Mouse (Mus musculus) forebrain, embryonic 11.5 days (tissue): ENCODE data around the gene Egflam. TPM values are rescaled to one million over a fixed set of nuclear protein-coding genes. Genes with fewer than 3 reads are reported as not detected.

Source experiments
- ATAC-seq: fragments of 200-750 bp; cut with Nextera tagmentation; replicated peaks from 2 replicates; pipeline ENCODE4 v1.8.0; 2017; ENCODE audit warnings: moderate TSS enrichment; ENCODE audit not compliant: low FRiP score
- DNase-seq: peaks from one replicate; pipeline ENCODE4 v3.0.0-alpha.2; 2017; ENCODE audit warnings: low spot score
- H3K27ac ChIP-seq: fragments of 300-500 bp; sonication (generic); 2 replicates; pipeline ENCODE4 v1.5.1; 2014; ENCODE audit warnings: low read depth, low read length
- H3K27me3 ChIP-seq: fragments of 300-500 bp; sonication (generic); 2 replicates; pipeline ENCODE4 v1.6.1; 2014; ENCODE audit warnings: mild to moderate bottlenecking, low read length, mixed read lengths; ENCODE audit not compliant: control insufficient read depth, insufficient read depth
- H3K36me3 ChIP-seq: fragments of 300-500 bp; sonication (generic); 2 replicates; pipeline ENCODE4 v1.6.1; 2014; ENCODE audit warnings: mild to moderate bottlenecking, low read length, moderate library complexity, mixed read lengths; ENCODE audit not compliant: control insufficient read depth, insufficient read depth
- H3K4me1 ChIP-seq: fragments of 300-500 bp; sonication (generic); replicated peaks from 2 replicates; pipeline ENCODE4 v1.6.1; 2014; ENCODE audit warnings: low read length, mixed read lengths; ENCODE audit not compliant: control insufficient read depth, insufficient read depth
- H3K4me2 ChIP-seq: fragments of 300-500 bp; sonication (generic); 2 replicates; pipeline ENCODE4 v1.6.1; 2014; ENCODE audit warnings: low read depth, mild to moderate bottlenecking, low read length, moderate library complexity, mixed read lengths; ENCODE audit not compliant: severe bottlenecking
- H3K4me3 ChIP-seq: fragments of 300-500 bp; sonication (generic); 2 replicates; pipeline ENCODE4 v1.5.1; 2014; ENCODE audit warnings: low read depth, low read length
- H3K9ac ChIP-seq: fragments of 300-500 bp; sonication (generic); 2 replicates; pipeline ENCODE4 v1.6.1; 2014; ENCODE audit warnings: low read length
- H3K9me3 ChIP-seq: fragments of 300-500 bp; sonication (generic); 2 replicates; pipeline ENCODE4 v1.6.1; 2016; ENCODE audit warnings: low read length, mixed read lengths; ENCODE audit not compliant: control insufficient read depth
- WGBS: fragments of 180-500 bp; shearing (Covaris S2); extraction: QIAGEN DNeasy Blood & Tissue Kit; methylation state at CpG from one replicate; pipeline ENCODE4 v1.1.7; 2014; 5-methylcytosine and 5-hydroxymethylcytosine counted together
- polyA plus RNA-seq: library from polyadenylated mRNA; unstranded; fragments of >200 nt; fragmentation: Nextera tagmentation; extraction: Ambion mirVana; gene quantifications from 2 replicates; pipeline ENCODE4 v1.2.1, GENCODE M21; 2014

Gene Egflam
- polyA plus RNA-seq, 1 experiment from 2014 or later: 7.7 TPM

DNA sequence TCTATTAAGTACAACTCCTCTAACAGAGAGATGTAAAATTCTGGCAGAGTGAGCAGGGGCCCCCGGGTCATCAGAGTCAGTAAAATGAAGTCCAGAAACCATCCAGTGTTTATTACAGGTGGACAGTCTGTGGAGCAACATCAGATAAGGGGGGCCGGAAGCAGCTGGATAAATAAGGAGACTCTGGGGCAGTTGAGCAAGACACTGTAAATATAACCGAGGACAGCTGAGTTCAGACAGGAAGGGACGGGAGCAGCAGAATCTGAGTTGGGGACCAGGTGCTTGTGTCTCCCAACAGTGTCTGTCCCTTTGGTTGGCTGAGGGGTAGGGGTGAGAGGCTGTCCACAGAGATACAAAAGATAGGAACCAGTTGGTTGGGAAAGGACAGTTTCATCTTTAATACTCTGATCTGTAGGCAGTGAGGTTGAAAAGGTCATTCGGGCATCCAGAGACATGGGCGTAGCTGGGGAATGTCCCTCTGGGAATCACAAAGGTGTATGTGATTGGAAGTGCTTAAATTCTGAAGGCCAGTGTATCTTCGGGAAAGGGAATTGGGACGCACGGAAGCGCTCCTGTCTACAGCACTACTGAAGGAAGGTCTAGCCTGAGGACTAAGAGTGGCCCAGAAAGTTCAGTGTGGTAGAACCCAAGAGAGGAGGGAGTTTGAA, 230.8 kb downstream of the Egflam start:
- no peak overlapping the region for H3K4me3 ChIP-seq
- no peak overlapping the region for H3K27ac ChIP-seq
- no peak for ATAC-seq
- H3K9me3 ChIP-seq: no peaks in the 10 kb centered on the region
- no peak overlapping the region for H3K4me2 ChIP-seq
- DNase-seq: no peak
- WGBS: 91% methylated on average over 10 of the region's 10 CpGs
- no peaks in the 10 kb centered on the region for H3K36me3 ChIP-seq
- no peaks in the 10 kb centered on the region for H3K27me3 ChIP-seq
- H3K4me1 ChIP-seq: no peaks in the 10 kb centered on the region
- no peak overlapping the region for H3K9ac ChIP-seq

DNA sequence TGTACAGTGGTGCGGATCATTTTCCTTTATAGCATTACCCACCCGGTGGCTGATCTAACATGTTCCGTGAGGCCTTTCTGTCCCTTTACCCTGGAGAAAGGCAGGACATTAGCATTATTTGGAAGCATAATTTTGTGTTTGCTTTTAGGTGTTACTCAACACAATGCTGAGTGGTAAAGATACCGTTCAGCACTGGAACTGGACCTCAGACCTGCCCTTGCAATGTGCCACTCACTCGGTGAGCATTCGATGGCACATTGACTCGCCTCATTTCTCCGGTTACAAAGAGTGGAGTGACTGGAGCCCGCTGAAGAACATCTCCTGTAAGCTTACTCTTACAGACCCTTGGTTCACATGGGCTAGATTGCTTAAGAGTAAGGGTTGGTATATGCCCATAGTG, 231.5 kb downstream of the Egflam start:
- H3K27ac ChIP-seq: no peak overlapping the region
- no peaks in the 10 kb centered on the region for H3K4me1 ChIP-seq
- WGBS: 93% methylated on average over 9 of the region's 9 CpGs
- no peak overlapping the region for H3K4me3 ChIP-seq
- ATAC-seq (no peak), DNase-seq (no peak)
- H3K27me3 ChIP-seq: no peaks in the 10 kb centered on the region
- H3K4me2 ChIP-seq: no peak overlapping the region
- H3K9ac ChIP-seq: no peak overlapping the region
- no peaks in the 10 kb centered on the region for H3K9me3 ChIP-seq
- no peaks in the 10 kb centered on the region for H3K36me3 ChIP-seq

DNA sequence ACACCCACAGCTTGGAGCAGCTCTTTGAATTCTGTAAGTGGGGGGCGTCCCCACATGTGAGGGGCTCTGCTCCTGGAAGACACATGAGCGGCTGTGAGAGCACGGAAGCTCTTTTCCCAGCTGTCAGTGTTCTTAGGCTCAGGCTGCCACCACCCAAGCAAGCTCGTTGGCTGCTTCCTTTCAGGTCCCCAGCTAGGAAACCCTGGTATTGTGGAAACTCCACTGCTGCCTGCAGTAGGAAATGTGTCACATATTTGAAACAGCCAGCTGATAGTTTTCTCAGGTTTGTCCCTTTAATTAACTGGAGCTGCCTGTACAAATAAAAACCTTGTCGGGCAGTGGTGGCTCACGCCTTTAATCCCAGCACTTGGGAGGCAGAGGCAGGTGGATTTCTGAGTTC, 234.3 kb downstream of the Egflam start:
- no peak overlapping the region for H3K4me2 ChIP-seq
- H3K4me1 ChIP-seq: no peaks in the 10 kb centered on the region
- H3K27ac ChIP-seq: no peak overlapping the region
- no peaks in the 10 kb centered on the region for H3K36me3 ChIP-seq
- DNase-seq: no peak
- H3K9me3 ChIP-seq: no peaks in the 10 kb centered on the region
- no peak overlapping the region for H3K4me3 ChIP-seq
- H3K9ac ChIP-seq: no peak overlapping the region
- ATAC-seq: no peak
- H3K27me3 ChIP-seq: no peaks in the 10 kb centered on the region
- 83% methylated on average over 6 of the region's 6 CpGs for WGBS

DNA sequence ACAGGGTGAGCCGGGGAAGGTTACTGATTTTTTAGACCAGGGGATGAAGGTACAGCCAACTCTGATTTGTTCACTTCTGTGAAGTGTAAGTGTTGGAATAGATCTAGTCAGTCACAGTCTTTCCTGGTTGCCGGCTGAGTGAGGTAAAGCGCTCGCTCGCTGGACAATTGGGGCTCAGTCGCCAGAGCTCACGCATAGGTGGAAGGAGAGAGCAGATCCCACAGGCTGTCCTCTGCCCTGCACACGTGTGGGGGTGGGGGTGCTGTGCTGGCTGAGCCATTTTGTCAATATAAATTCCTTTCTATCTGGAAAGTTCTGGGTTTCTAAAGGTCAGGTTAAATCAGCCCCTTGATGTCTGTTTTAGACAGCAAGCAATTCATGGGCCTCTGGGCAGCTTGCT, 237.9 kb downstream of the Egflam start:
- Histone ChIP-seq H3K27me3 (no peaks in the 10 kb centered on the region), H3K4me1 (no peaks in the 10 kb centered on the region), H3K27ac (no peak overlapping the region), H3K36me3 (no peaks in the 10 kb centered on the region), H3K9ac (no peak overlapping the region), H3K4me3 (no peak overlapping the region), H3K4me2 (no peak overlapping the region), H3K9me3 (no peaks in the 10 kb centered on the region)
- no peak for ATAC-seq
- no peak for DNase-seq
- WGBS: 90% methylated on average over 8 of the region's 8 CpGs

DNA sequence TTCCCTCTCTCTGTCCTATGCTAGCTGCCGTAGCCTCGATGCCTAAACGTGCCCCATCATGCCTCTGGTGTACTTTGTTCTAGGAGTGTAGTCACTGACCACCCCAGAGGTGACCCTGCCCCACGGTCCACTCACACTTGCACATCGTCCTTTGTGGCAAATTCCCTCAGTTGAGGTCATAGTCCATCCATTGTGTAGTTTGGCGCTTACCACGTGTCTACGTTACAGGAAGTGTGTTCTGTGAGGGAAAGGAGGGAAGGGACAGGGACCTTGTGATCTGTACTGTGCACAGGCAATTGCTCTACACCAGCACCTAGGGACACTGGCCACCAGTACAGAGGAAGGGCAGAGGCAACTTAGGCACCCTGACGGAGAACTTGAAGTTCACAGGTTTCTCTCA, 238.3 kb downstream of the Egflam start:
- DNase-seq: no peak
- no peak overlapping the region for H3K27ac ChIP-seq
- H3K4me3 ChIP-seq: no peak overlapping the region
- no peaks in the 10 kb centered on the region for H3K27me3 ChIP-seq
- no peak overlapping the region for H3K9ac ChIP-seq
- no peaks in the 10 kb centered on the region for H3K9me3 ChIP-seq
- WGBS: 89% methylated on average over 9 of the region's 9 CpGs
- H3K4me2 ChIP-seq: no peak overlapping the region
- H3K4me1 ChIP-seq: no peaks in the 10 kb centered on the region
- no peaks in the 10 kb centered on the region for H3K36me3 ChIP-seq
- ATAC-seq: no peak

DNA sequence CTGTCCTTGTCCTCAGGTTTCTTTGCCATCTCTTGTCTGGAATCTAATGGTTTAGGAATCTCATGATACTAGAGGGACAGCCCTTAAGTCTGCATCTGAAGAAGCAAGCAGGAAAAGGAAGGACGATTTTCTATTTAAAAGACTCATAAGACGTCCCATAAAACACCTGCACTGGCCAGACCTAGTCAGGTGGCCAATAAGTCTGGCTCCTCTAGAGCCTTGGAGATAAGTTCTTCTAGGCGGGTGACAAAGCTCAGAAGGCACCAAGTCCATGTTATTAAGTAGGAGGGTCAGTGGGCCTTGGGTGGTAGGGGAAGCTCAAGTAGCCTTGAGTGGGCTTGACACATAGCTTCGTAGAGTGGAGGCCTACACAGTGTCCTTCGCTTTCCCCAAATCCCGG, 240.5 kb downstream of the Egflam start:
- ATAC-seq (no peak), DNase-seq (no peak)
- Histone ChIP-seq H3K9me3 (no peaks in the 10 kb centered on the region), H3K27me3 (no peaks in the 10 kb centered on the region), H3K9ac (no peak overlapping the region), H3K36me3 (no peaks in the 10 kb centered on the region), H3K4me3 (no peak overlapping the region), H3K27ac (no peak overlapping the region), H3K4me2 (no peak overlapping the region), H3K4me1 (no peaks in the 10 kb centered on the region)
- 94% methylated on average over 6 of the region's 6 CpGs for WGBS
